Mouse (Mus musculus): ENCODE data around the gene Midn. TPM values are rescaled to one million over a fixed set of nuclear protein-coding genes. Genes with fewer than 3 reads are reported as not detected.
A peak's percentile ranks its signal among the peaks of the same experiment; 100 is the strongest.

Gene Midn
- total RNA-seq (2021), result 10 to 100 TPM; 74.3 to 98.7 TPM

- intact Hi-C loops (cut with DNase I), result loop anchor here (1.0 kb wide), 1 partner anchor 17 kb away; the partner anchor contains the start of gene Cirbp
- DNase-seq (ENCODE audit: low spot score in 2 of 2), result peak in 1 of 2 experiments; percentile 74
Observed at GRCm38 (mm10) chr10:80147719-80148601, at the start of gene Midn. TSS of gene Midn (plus strand) at chr10:80148272.

- intact Hi-C loops (cut with DNase I), result no loop called here
- no peak for DNase-seq (ENCODE audit: low spot score in 2 of 2)
Observed at GRCm38 (mm10) chr10:80098630-80099029, 49.4 kb upstream of the Midn start.

DNA sequence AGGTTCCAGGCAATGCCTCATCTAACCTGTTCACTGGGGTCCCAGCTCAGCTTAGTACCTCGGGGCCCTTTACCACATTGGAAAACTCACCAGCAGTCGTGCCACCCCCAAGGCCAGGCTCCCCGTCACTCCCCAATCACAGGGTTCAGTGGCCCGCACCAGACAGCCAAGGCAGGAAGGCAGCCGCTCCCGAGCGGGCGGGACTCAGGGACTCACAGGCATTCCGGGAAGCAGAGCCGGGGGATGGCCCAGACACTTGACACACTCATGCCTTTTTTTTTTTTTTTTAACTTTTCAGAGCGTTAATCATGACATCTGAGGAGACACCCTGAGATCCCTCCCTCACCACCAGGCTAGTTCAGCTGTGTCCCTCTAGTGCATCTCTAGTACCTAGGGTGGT lies 47.1 kb upstream of the Midn start:
- DNase-seq (ENCODE audit: low spot score in 2 of 2), result no peak
- intact Hi-C loops (cut with DNase I), result no loop called here

DNA sequence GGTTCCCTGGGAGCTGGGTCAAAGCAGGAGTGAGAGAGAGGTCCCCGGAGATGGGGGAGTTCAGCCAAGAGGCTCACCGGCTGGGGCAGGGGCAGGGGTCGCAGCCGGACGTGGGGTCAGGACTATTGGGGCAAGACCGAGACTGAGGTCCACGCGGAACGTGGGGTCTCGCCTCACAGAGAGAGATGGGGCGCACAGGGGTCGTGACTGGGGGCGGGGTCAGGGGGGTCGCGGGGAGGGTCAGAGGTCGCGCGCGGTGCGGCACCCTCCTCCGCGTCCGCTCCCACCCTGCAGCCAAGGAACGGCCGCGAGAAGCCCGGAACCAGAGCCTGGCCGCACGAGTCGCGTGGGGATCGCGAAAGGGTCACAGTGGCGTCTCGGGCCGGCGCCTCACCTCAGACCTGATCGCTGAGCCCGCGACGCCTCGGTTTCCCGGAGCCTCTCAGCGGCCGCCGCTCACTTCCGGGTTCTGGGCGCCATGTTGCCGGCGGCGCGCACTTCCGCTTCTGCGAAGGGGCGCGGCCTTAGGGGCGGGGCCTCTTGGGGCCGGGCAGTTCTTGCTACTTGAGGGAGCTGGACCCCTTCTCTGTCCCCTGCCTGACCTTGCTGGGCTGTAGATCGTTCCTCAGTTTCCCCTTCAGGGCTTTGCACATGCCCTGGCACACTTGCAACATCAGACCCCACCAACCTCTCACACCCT lies 45.7 kb upstream of the Midn start:
- intact Hi-C loops (cut with DNase I), result no loop called here
- DNase-seq (ENCODE audit: low spot score in 2 of 2), result peak; percentile 84 to 86

GRCm38 (mm10) chr10:80103032-80103431 lies 45.0 kb upstream of the Midn start:
- intact Hi-C loops (cut with DNase I), result no loop called here
- no peak for DNase-seq (ENCODE audit: low spot score in 2 of 2)

GRCm38 (mm10) chr10:80104181-80104580 lies 43.9 kb upstream of the Midn start:
- DNase-seq (ENCODE audit: low spot score in 2 of 2), result no peak
- intact Hi-C loops (cut with DNase I), result no loop called here

- intact Hi-C loops (cut with DNase I), result no loop called here
- no peak for DNase-seq (ENCODE audit: low spot score in 2 of 2)
Observed at GRCm38 (mm10) chr10:80105460-80105859, 42.6 kb upstream of the Midn start, which contains the start of gene Sbno2. TSS of gene Sbno2 (minus strand) at chr10:80105571.

GRCm38 (mm10) chr10:80105926-80106325 lies 42.1 kb upstream of the Midn start:
- intact Hi-C loops (cut with DNase I), result no loop called here
- no peak for DNase-seq (ENCODE audit: low spot score in 2 of 2)

GRCm38 (mm10) chr10:80107678-80108077 lies 40.4 kb upstream of the Midn start:
- no peak for DNase-seq (ENCODE audit: low spot score in 2 of 2)
- intact Hi-C loops (cut with DNase I), result no loop called here

DNA sequence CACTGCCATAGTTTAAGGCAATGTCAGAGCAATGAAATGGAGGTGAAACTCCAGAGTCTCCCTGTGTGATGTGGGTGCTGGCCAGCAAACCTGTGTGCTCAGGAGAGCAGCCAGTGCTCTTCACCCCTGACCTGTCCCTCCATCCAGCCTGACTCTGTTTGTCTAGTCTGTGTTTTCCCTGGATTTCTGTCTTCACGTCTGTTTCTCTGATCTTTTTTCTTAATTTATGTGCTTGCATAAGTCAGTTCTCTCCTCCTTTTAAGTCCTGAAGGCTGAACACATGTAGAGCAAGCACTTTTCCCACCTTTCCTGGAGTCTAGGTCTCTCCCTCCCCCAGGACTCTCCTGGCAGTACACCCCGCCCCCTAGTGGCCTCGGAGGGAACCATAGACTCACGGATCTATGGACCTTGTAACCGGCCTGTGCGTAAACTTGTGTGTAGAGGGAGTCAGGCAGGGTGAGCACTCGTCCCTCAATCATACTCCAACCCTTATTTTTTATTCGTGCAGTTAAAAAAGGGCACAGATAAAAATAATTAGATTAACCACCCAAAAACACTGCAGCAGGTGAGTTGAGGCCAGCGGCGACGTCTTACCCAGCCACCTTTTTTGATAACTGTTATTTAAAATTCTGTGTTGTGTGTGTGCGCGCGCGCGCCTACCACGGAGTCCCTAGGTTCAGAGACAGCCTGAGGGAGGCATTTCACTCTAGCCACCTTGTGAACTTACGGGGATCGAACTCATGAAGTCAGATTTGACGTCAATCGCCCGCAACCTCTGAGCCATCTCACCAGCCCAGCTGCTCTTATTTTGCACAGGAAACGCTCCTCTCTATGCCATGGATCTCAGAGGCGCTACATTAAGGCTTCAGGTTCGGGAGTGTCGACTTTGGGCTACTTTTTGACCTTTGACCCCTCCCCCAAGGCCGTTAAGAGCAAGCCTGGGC lies 33.5 kb upstream of the Midn start:
- intact Hi-C loops (cut with DNase I), result loop anchor here (1.0 to 5.0 kb wide), 4 partner anchors 37 to 130 kb away; partner anchors contain the start of genes Polr2e and Tmem259
- DNase-seq (ENCODE audit: low spot score in 2 of 2), result peak; percentile 84 to 92

DNA sequence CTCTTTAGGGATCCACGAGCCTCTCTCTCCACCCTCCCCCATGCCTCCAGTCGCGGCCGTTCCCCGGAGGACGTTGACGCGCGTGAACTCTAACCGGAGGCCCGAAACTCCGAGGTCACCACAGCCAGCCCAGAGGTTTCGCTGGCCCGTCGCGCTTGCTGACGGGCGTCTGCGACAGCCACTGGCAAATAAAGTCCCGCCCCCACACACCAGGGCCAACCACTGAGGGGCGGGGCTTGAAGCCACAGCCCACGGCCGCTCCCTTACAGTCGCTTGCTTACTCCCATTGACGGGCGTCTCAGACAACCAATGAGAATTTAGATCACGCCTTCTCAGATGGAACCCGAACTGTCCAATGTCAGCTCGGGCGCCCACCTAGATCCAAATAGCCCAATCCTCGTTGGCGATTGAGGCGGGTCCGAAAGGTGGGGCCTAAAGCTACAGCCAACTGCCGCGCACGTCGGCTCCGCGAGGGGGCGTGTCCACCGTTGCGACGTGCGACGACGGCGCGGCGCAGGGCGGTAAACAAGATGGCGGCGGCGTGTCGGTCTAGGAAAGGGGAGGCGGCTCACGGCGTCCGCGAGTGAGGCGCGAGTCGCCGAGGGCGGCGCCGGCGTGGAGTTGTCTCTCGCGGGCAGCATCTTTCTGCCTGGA lies 32.7 kb upstream of the Midn start, which contains the start of gene Stk11:
Gene Stk11 (plus strand): TSS at position 514 of the 654 bp plus-strand sequence.
- peak; percentile 100 for DNase-seq (ENCODE audit: low spot score in 2 of 2)
- intact Hi-C loops (cut with DNase I), result loop anchor here (1.0 to 2.0 kb wide), 2 partner anchors 62 to 131 kb away; partner anchors contain the start of gene Tmem259

- no peak for DNase-seq (ENCODE audit: low spot score in 2 of 2)
- intact Hi-C loops (cut with DNase I), result loop anchor here (1.0 to 2.0 kb wide), 3 partner anchors 21 to 131 kb away; partner anchors contain the start of gene Tmem259
Observed at GRCm38 (mm10) chr10:80115944-80116335, 32.1 kb upstream of the Midn start.

DNA sequence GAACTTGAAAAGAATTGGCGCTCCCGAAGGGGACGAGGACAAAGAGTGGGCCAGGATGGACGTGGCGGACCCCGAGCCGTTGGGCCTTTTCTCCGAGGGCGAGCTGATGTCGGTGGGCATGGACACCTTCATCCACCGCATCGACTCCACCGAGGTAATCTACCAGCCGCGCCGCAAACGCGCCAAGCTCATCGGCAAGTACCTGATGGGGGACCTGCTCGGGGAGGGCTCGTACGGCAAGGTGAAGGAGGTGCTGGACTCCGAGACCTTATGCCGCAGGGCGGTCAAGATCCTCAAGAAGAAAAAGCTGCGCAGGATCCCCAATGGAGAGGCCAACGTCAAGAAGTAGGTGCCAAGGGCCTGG lies 31.5 kb upstream of the Midn start:
- intact Hi-C loops (cut with DNase I), result loop anchor here (2.0 kb wide), 1 partner anchor 20 kb away; no protein-coding TSS in a partner anchor
- no peak for DNase-seq (ENCODE audit: low spot score in 2 of 2)

GRCm38 (mm10) chr10:80116927-80117691 lies 31.0 kb upstream of the Midn start:
- DNase-seq (ENCODE audit: low spot score in 2 of 2), result no peak

GRCm38 (mm10) chr10:80117736-80118135 lies 30.3 kb upstream of the Midn start:
- DNase-seq (ENCODE audit: low spot score in 2 of 2), result no peak
- intact Hi-C loops (cut with DNase I), result loop anchor here (2.0 kb wide), 1 partner anchor 19 kb away; no protein-coding TSS in a partner anchor

More at GRCm38 (mm10) chr10:80116927-80117691, 31.0 kb upstream of the Midn start:
- intact Hi-C loops (cut with DNase I), result loop anchor here (2.0 kb wide), 1 partner anchor 20 kb away; no protein-coding TSS in a partner anchor

- intact Hi-C loops (cut with DNase I), result no loop called here
- DNase-seq (ENCODE audit: low spot score in 2 of 2), result no peak
Observed at GRCm38 (mm10) chr10:80118552-80118951, 29.5 kb upstream of the Midn start.

DNA sequence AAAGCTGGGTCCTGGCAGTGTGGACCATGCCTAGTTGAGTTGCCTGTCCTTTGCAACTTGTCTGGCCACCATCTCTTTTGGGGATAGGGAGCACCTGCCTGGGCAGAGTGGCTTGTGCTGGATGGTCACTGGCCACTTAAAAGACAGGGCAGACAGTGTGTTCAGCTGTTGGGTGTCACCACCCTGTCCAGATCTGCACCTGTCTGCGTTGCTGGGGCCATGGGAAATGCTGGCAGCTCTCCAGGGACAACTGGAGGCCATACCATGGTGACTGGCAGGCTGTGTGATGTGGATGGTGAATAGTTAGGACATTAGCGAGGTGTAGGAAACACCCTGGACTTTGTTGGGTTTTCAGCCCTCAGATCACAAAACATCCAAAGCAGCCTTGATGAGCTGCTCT lies 27.9 kb upstream of the Midn start:
- DNase-seq (ENCODE audit: low spot score in 2 of 2), result no peak
- intact Hi-C loops (cut with DNase I), result no loop called here

DNA sequence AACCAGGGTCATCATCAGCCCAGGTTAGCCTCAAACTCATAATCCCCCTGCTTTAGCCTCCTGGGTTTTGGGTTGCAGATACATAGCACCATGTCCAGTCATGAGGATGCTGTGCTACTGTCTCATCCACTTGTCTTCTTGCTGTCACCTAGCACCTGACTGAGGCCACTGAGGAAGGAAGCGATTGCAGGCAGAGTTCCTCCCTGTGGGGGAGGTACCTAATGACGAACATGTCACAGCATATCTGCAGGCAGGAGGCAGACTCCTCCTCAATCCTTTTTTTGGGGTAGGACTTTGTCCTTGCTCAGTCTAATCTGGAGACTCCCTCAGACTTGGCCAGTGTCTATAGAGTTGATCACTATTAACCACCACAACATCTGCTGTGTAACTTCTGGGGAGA lies 26.4 kb upstream of the Midn start:
- no peak for DNase-seq (ENCODE audit: low spot score in 2 of 2)
- intact Hi-C loops (cut with DNase I), result no loop called here

Measured in left cerebral cortex, postnatal 25 days (tissue).